Mouse (Mus musculus): ENCODE data around the gene Hipk3. TPM values are rescaled to one million over a fixed set of nuclear protein-coding genes. Genes with fewer than 3 reads are reported as not detected.

The Hipk3 gene
- total RNA-seq, 2 experiments from 2014 or later, result 228 to 267 TPM

- H3K27ac ChIP-seq, result no peak overlapping the region
- H3K4me3 ChIP-seq, result no peak overlapping the region
- no peak for DNase-seq
- no peak for TF ChIP-seq CTCF (IDR thresholded peaks at IDR 0.05)
- intact Hi-C loops (cut with DNase I), result loop anchor here (5.0 kb wide), 1 partner anchor 41 kb away; no protein-coding TSS in a partner anchor
Measured at GRCm38 (mm10) chr2:104407913-104408312, 86.3 kb downstream of the Hipk3 start.

GRCm38 (mm10) chr2:104404036-104404435, 90.2 kb downstream of the Hipk3 start:
- Histone ChIP-seq H3K4me3 (no peak overlapping the region), H3K27ac (no peak overlapping the region)
- intact Hi-C loops (cut with DNase I), result no loop called here
- TF ChIP-seq CTCF (IDR thresholded peaks at IDR 0.05), result no peak
- DNase-seq, result no peak

- intact Hi-C loops (cut with DNase I), result no loop called here
- H3K4me3 ChIP-seq, result no peak overlapping the region
- no peak overlapping the region for H3K27ac ChIP-seq
- DNase-seq, result no peak
- TF ChIP-seq CTCF (IDR thresholded peaks at IDR 0.05), result no peak
Measured at GRCm38 (mm10) chr2:104398651-104399290, 95.5 kb downstream of the Hipk3 start.

GRCm38 (mm10) chr2:104395961-104396360, 98.3 kb downstream of the Hipk3 start:
- no peak for TF ChIP-seq CTCF (IDR thresholded peaks at IDR 0.05)
- intact Hi-C loops (cut with DNase I), result no loop called here
- Histone ChIP-seq H3K27ac (no peak overlapping the region), H3K4me3 (no peak overlapping the region)
- no peak for DNase-seq

GRCm38 (mm10) chr2:104394769-104395168, 99.5 kb downstream of the Hipk3 start:
- no peak for TF ChIP-seq CTCF (IDR thresholded peaks at IDR 0.05)
- no peak overlapping the region for H3K27ac ChIP-seq
- intact Hi-C loops (cut with DNase I), result no loop called here
- DNase-seq, result no peak
- no peak overlapping the region for H3K4me3 ChIP-seq

GRCm38 (mm10) chr2:104392700-104393312, 101.4 kb downstream of the Hipk3 start:
- intact Hi-C loops (cut with DNase I), result no loop called here
- H3K27ac ChIP-seq, result no peak overlapping the region
- DNase-seq, result no peak
- TF ChIP-seq CTCF (IDR thresholded peaks at IDR 0.05), result no peak
- H3K4me3 ChIP-seq, result no peak overlapping the region

- no peak for TF ChIP-seq CTCF (IDR thresholded peaks at IDR 0.05)
- intact Hi-C loops (cut with DNase I), result no loop called here
- H3K27ac ChIP-seq, result no peak overlapping the region
Measured at GRCm38 (mm10) chr2:104389231-104389630, 105.0 kb downstream of the Hipk3 start.

GRCm38 (mm10) chr2:104385941-104386340, 108.3 kb downstream of the Hipk3 start:
- Histone ChIP-seq H3K4me3 (no peak overlapping the region), H3K27ac (no peak overlapping the region)
- TF ChIP-seq CTCF (IDR thresholded peaks at IDR 0.05), result no peak
- no peak for DNase-seq
- intact Hi-C loops (cut with DNase I), result no loop called here

More at GRCm38 (mm10) chr2:104389231-104389630, 105.0 kb downstream of the Hipk3 start:
- H3K4me3 ChIP-seq, result no peak overlapping the region
- DNase-seq, result no peak

GRCm38 (mm10) chr2:104383589-104383988, 110.7 kb downstream of the Hipk3 start:
- no peak for DNase-seq
- no peak for TF ChIP-seq CTCF (IDR thresholded peaks at IDR 0.05)
- Histone ChIP-seq H3K27ac (no peak overlapping the region), H3K4me3 (no peak overlapping the region)
- intact Hi-C loops (cut with DNase I), result no loop called here

- Histone ChIP-seq H3K4me3 (no peak overlapping the region), H3K27ac (no peak overlapping the region)
- intact Hi-C loops (cut with DNase I), result no loop called here
- no peak for DNase-seq
- TF ChIP-seq CTCF (IDR thresholded peaks at IDR 0.05), result no peak
Measured at GRCm38 (mm10) chr2:104382813-104383212, 111.4 kb downstream of the Hipk3 start.

GRCm38 (mm10) chr2:104379304-104379703, 114.9 kb downstream of the Hipk3 start:
- no peak overlapping the region for H3K27ac ChIP-seq
- DNase-seq, result no peak
- intact Hi-C loops (cut with DNase I), result no loop called here
- TF ChIP-seq CTCF (IDR thresholded peaks at IDR 0.05), result no peak
- H3K4me3 ChIP-seq, result no peak overlapping the region

- TF ChIP-seq CTCF (IDR thresholded peaks at IDR 0.05), result no peak
- H3K4me3 ChIP-seq, result no peak overlapping the region
- intact Hi-C loops (cut with DNase I), result no loop called here
- DNase-seq, result no peak
- no peak overlapping the region for H3K27ac ChIP-seq
Measured at GRCm38 (mm10) chr2:104378791-104379190, 115.5 kb downstream of the Hipk3 start.

GRCm38 (mm10) chr2:104377990-104378389, 116.3 kb downstream of the Hipk3 start:
- no peak for DNase-seq

More at GRCm38 (mm10) chr2:104377990-104378389, 116.3 kb downstream of the Hipk3 start:
- no peak overlapping the region for H3K27ac ChIP-seq
- no peak for TF ChIP-seq CTCF (IDR thresholded peaks at IDR 0.05)
- intact Hi-C loops (cut with DNase I), result no loop called here
- no peak overlapping the region for H3K4me3 ChIP-seq

Small RNA genes lying within 50 kb of the gene (microRNA-seq; reads per million reads assigned to microRNA genes)
- gene Mir1902, result not detected

Other genes with a start within 250 kb of the Hipk3 start
- gene D430041D05Rik, start 83.4 kb downstream of the Hipk3 start, total RNA-seq (2021), result 1 to 10 TPM; 1.3 to 1.9 TPM
- 10 to 100 TPM in 1 of 2 experiments, 1 to 10 TPM in 1; 7.3 to 10.7 TPM for gene Cstf3, start 96.1 kb upstream of the Hipk3 start, total RNA-seq (2021)
- 1 to 10 TPM; 8.6 to 9.2 TPM for gene Tcp11l1, start 217.7 kb upstream of the Hipk3 start, total RNA-seq (2021)
- not detected for gene Pin1rt1, start 221.9 kb upstream of the Hipk3 start, total RNA-seq (2021)
- 1 to 10 TPM; 1.5 to 1.7 TPM for gene Depdc7, start 248.4 kb upstream of the Hipk3 start, total RNA-seq (2021)

All from gastrocnemius, adult 2 months (tissue).